Mouse (Mus musculus) liver, postnatal 0 days (tissue): ENCODE results near the gene Cox19. TPM values are rescaled to one million over a fixed set of nuclear protein-coding genes. Genes with fewer than 3 reads are reported as not detected.

Source experiments
- ATAC-seq: fragments of 200-750 bp; cut with Nextera tagmentation; 2 replicates; pipeline ENCODE4 v1.8.0; 2017; ENCODE audit warnings: mild to moderate bottlenecking, moderate library complexity
- DNase-seq: peaks from one replicate; pipeline ENCODE4 v3.0.0-alpha.2; 2016
- H3K27ac ChIP-seq: fragments of 300-500 bp; sonication (generic); 2 replicates; pipeline ENCODE4 v1.5.1; 2014; ENCODE audit warnings: antibody characterized with exemption, moderate library complexity, mild to moderate bottlenecking, low read depth
- H3K27me3 ChIP-seq: fragments of 300-500 bp; sonication (generic); 2 replicates; pipeline ENCODE4 v1.6.1; 2014; ENCODE audit warnings: low read length, control low read depth, mixed read lengths; ENCODE audit not compliant: insufficient read depth
- H3K36me3 ChIP-seq: fragments of 300-500 bp; sonication (generic); replicated peaks from 2 replicates; pipeline ENCODE4 v1.6.1; 2014; ENCODE audit warnings: mild to moderate bottlenecking, control low read depth, low read length, moderate library complexity, mixed read lengths; ENCODE audit not compliant: insufficient read depth
- H3K4me1 ChIP-seq: fragments of 300-500 bp; sonication (generic); 2 replicates; pipeline ENCODE4 v1.6.1; 2014; ENCODE audit warnings: antibody characterized with exemption, mild to moderate bottlenecking, control low read depth; ENCODE audit not compliant: insufficient read depth
- H3K4me2 ChIP-seq: fragments of 300-500 bp; sonication (generic); 2 replicates; pipeline ENCODE4 v1.6.1; 2014; ENCODE audit warnings: low read depth, mild to moderate bottlenecking, low read length, moderate library complexity, mixed read lengths
- H3K4me3 ChIP-seq: fragments of 300-500 bp; sonication (generic); 2 replicates; pipeline ENCODE4 v1.5.1; 2014; ENCODE audit warnings: low read depth, low read length
- H3K9ac ChIP-seq: fragments of 300-500 bp; sonication (generic); replicated peaks from 2 replicates; pipeline ENCODE4 v1.6.1; 2014; ENCODE audit warnings: mild to moderate bottlenecking, moderate library complexity
- H3K9me3 ChIP-seq: fragments of 300-500 bp; sonication (generic); 2 replicates; pipeline ENCODE4 v1.6.1; 2016; ENCODE audit warnings: mild to moderate bottlenecking, control low read depth, low read length, mixed read lengths
- CTCF ChIP-seq: sonication (generic); IDR thresholded peaks from 2 replicates; pipeline ENCODE4 v1.5.1; 2016; ENCODE audit warnings: antibody characterized with exemption, low read depth
- EP300 ChIP-seq: IDR thresholded peaks from 2 replicates; pipeline ENCODE4 v1.6.1; 2016; ENCODE audit warnings: antibody characterized with exemption, low read depth, mild to moderate bottlenecking
- WGBS: fragments of 180-500 bp; shearing (Covaris S2); extraction: QIAGEN DNeasy Blood & Tissue Kit; methylation state at CpG from one replicate; pipeline ENCODE4 v1.1.7; 2014; ENCODE audit not compliant: insufficient replicate concordance; 5-methylcytosine and 5-hydroxymethylcytosine counted together
- polyA plus RNA-seq: library from polyadenylated mRNA; unstranded; fragments of >200 nt; fragmentation: Nextera tagmentation; extraction: Ambion mirVana; gene quantifications from 2 replicates; pipeline ENCODE4 v1.2.1, GENCODE M21; 2015

The Cox19 gene
- polyA plus RNA-seq, 1 experiment from 2014 or later, result 37.1 TPM

- Histone ChIP-seq H3K27ac (peak overlapping the region; percentile 78), H3K4me1 (peaks cover 12% of the 10 kb centered on the region; the same call in 1 of the 2 replicates), H3K4me2 (peak overlapping the region; percentile 89), H3K36me3 (no peaks in the 10 kb centered on the region), H3K9ac (peak overlapping the region; percentile 79), H3K27me3 (no peaks in the 10 kb centered on the region; the same call in 1 of the 2 replicates), H3K4me3 (peak overlapping the region; percentile 62), H3K9me3 (no peaks in the 10 kb centered on the region)
- WGBS, result under 1% methylated on average over 50 of the region's 62 CpGs
- TF ChIP-seq CTCF, result no peak
- ATAC-seq (peak; percentile 54), DNase-seq (peak; percentile 70)
Observed at GRCm38 (mm10) chr5:139324691-139325394, 26.4 kb downstream of the Cox19 start.

GRCm38 (mm10) chr5:139324045-139324491, 27.1 kb downstream of the Cox19 start:
- H3K9me3 ChIP-seq, result no peaks in the 10 kb centered on the region
- peaks cover 12% of the 10 kb centered on the region; the same call in 1 of the 2 replicates for H3K4me1 ChIP-seq
- no peaks in the 10 kb centered on the region for H3K36me3 ChIP-seq
- TF ChIP-seq CTCF (0 out of 2 replicates have a peak, but pooled peaks have one; percentile 9), EP300 (no peak)
- H3K27ac ChIP-seq, result peak overlapping the region; percentile 78
- 24% methylated on average over 5 of the region's 5 CpGs for WGBS
- ATAC-seq (no peak), DNase-seq (no peak)
- peak overlapping the region; percentile 89 for H3K4me2 ChIP-seq
- no peaks in the 10 kb centered on the region; the same call in 1 of the 2 replicates for H3K27me3 ChIP-seq
- peak overlapping the region; percentile 62 for H3K4me3 ChIP-seq
- no peak overlapping the region for H3K9ac ChIP-seq

- no peak for ATAC-seq
- peaks cover 12% of the 10 kb centered on the region; the same call in 1 of the 2 replicates for H3K4me1 ChIP-seq
- H3K4me2 ChIP-seq, result peak overlapping the region; percentile 89
- H3K9ac ChIP-seq, result no peak overlapping the region
- no peaks in the 10 kb centered on the region; the same call in 1 of the 2 replicates for H3K27me3 ChIP-seq
- 0 out of 2 replicates have a peak overlapping the region, but pooled peaks have one; percentile 13 for H3K27ac ChIP-seq
- no peaks in the 10 kb centered on the region for H3K9me3 ChIP-seq
- peak overlapping the region; percentile 62; the same call in 1 of the 2 replicates for H3K4me3 ChIP-seq
- H3K36me3 ChIP-seq, result no peaks in the 10 kb centered on the region
- TF ChIP-seq EP300 (no peak), CTCF (no peak)
- DNase-seq, result no peak
- 73% methylated on average over 9 of the region's 9 CpGs for WGBS
Observed at GRCm38 (mm10) chr5:139323260-139323924, 27.8 kb downstream of the Cox19 start.

GRCm38 (mm10) chr5:139321331-139321730, 29.9 kb downstream of the Cox19 start:
- 79% methylated on average over 6 of the region's 6 CpGs for WGBS
- TF ChIP-seq CTCF (no peak), EP300 (no peak)

GRCm38 (mm10) chr5:139320424-139320823, 30.8 kb downstream of the Cox19 start:
- no peak overlapping the region for H3K4me2 ChIP-seq
- no peak overlapping the region for H3K4me3 ChIP-seq
- H3K4me1 ChIP-seq, result peaks cover 8% of the 10 kb centered on the region
- no peak overlapping the region for H3K9ac ChIP-seq
- WGBS, result 63% methylated on average over 7 of the region's 7 CpGs
- no peaks in the 10 kb centered on the region for H3K36me3 ChIP-seq
- H3K9me3 ChIP-seq, result no peaks in the 10 kb centered on the region
- H3K27me3 ChIP-seq, result no peaks in the 10 kb centered on the region; the same call in 1 of the 2 replicates
- ATAC-seq, result no peak
- TF ChIP-seq CTCF (no peak), EP300 (no peak)
- DNase-seq, result no peak
- no peak overlapping the region for H3K27ac ChIP-seq

More at GRCm38 (mm10) chr5:139321331-139321730, 29.9 kb downstream of the Cox19 start:
- H3K4me3 ChIP-seq, result no peak overlapping the region
- no peak overlapping the region for H3K4me2 ChIP-seq
- H3K4me1 ChIP-seq, result peaks cover 14% of the 10 kb centered on the region
- ATAC-seq (no peak), DNase-seq (no peak)
- H3K9me3 ChIP-seq, result no peaks in the 10 kb centered on the region
- no peak overlapping the region for H3K9ac ChIP-seq
- H3K27ac ChIP-seq, result no peak overlapping the region
- no peaks in the 10 kb centered on the region for H3K36me3 ChIP-seq
- no peaks in the 10 kb centered on the region; the same call in 1 of the 2 replicates for H3K27me3 ChIP-seq
